Mouse (Mus musculus) E14TG2a.4 (cell line): Measurements from ENCODE around the gene Coa3.
A peak's percentile ranks its signal among the peaks of the same experiment; 100 is the strongest.
"Not testable (repeated sequence)": the region's sequence is repeated elsewhere in the genome, so short reads cannot be mapped to it uniquely, and the experiment has no call there.

Experiments used
- H3K27me3 ChIP-seq: 2 replicates; pipeline ENCODE4 v1.6.1; 2014; ENCODE audit warnings: low read length, control low read depth; ENCODE audit not compliant: insufficient read depth
- H3K36me3 ChIP-seq: 2 replicates; pipeline ENCODE4 v1.6.1; 2014; ENCODE audit warnings: low read length, control low read depth; ENCODE audit not compliant: insufficient read depth
- H3K4me1 ChIP-seq: replicated peaks from 2 replicates; pipeline ENCODE4 v1.6.1; 2014; ENCODE audit warnings: low read depth, low read length, control low read depth
- H3K4me3 ChIP-seq: replicated peaks from 2 replicates; pipeline ENCODE4 v1.5.1; 2014; ENCODE audit warnings: mild to moderate bottlenecking, low read length
- H3K9me3 ChIP-seq: 2 replicates; pipeline ENCODE4 v1.6.1; 2014; ENCODE audit warnings: low read length, control low read depth
- CTCF ChIP-seq: conservative IDR thresholded peaks from 2 replicates; pipeline ENCODE4 v1.5.1; 2014; ENCODE audit warnings: low read length
- NANOG ChIP-seq: IDR thresholded peaks from 2 replicates; pipeline ENCODE4 v1.6.1; 2014; ENCODE audit warnings: borderline replicate concordance, low read length, mixed read lengths
- POU5F1 ChIP-seq: IDR thresholded peaks from 2 replicates; pipeline ENCODE4 v1.6.1; 2014; ENCODE audit warnings: low read length, borderline replicate concordance

The Coa3 gene

GRCm38 (mm10) chr11:101278223-101279192 lies at the start of gene Coa3, which contains the start of gene Cntd1:
Coa3 (minus strand) TSS chr11:101279114.
Cntd1 (plus strand) TSS chr11:101279012.
- peaks cover 50% of the 10 kb centered on the region for H3K27me3 ChIP-seq
- no peaks in the 10 kb centered on the region for H3K9me3 ChIP-seq
- H3K36me3 ChIP-seq = peaks cover 16% of the 10 kb centered on the region
- TF ChIP-seq NANOG (no peak), CTCF (no peak), POU5F1 (no peak)
- peak within 1 kb of the TSS; percentile 96 for H3K4me3 ChIP-seq
- peaks cover 55% of the 10 kb centered on the region for H3K4me1 ChIP-seq

GRCm38 (mm10) chr11:101327311-101327710 lies 48.4 kb upstream of the Coa3 start:
- no peak overlapping the region for H3K4me3 ChIP-seq
- peaks cover 60% of the 10 kb centered on the region for H3K36me3 ChIP-seq
- peaks cover 93% of the 10 kb centered on the region for H3K4me1 ChIP-seq
- TF ChIP-seq CTCF (no peak), POU5F1 (no peak), NANOG (no peak)
- H3K9me3 ChIP-seq = no peaks in the 10 kb centered on the region
- no peaks in the 10 kb centered on the region for H3K27me3 ChIP-seq

GRCm38 (mm10) chr11:101326147-101326546 lies 47.2 kb upstream of the Coa3 start:
- Histone ChIP-seq H3K4me3 (peak overlapping the region; percentile 27; the same call in 1 of the 2 replicates), H3K4me1 (peaks cover 91% of the 10 kb centered on the region), H3K27me3 (no peaks in the 10 kb centered on the region), H3K9me3 (no peaks in the 10 kb centered on the region), H3K36me3 (peaks cover 72% of the 10 kb centered on the region)
- no peak for TF ChIP-seq POU5F1
- no peak for TF ChIP-seq CTCF
- no peak for TF ChIP-seq NANOG

- Histone ChIP-seq H3K4me1 (peaks cover 86% of the 10 kb centered on the region), H3K36me3 (peaks cover 81% of the 10 kb centered on the region)
- not testable (repeated sequence) for H3K4me3 ChIP-seq, H3K27me3 ChIP-seq, H3K9me3 ChIP-seq
Observed at GRCm38 (mm10) chr11:101325201-101325600, 46.3 kb upstream of the Coa3 start.

GRCm38 (mm10) chr11:101324763-101325162 lies 45.8 kb upstream of the Coa3 start, which contains the start of gene Aoc2:
Aoc2 (plus strand) TSS chr11:101325063.
- Histone ChIP-seq H3K4me1 (peaks cover 84% of the 10 kb centered on the region), H3K9me3 (no peaks in the 10 kb centered on the region), H3K4me3 (no peak within 1 kb of the TSS), H3K36me3 (peaks cover 85% of the 10 kb centered on the region), H3K27me3 (no peaks in the 10 kb centered on the region)
- TF ChIP-seq POU5F1 = no peak
- no peak for TF ChIP-seq NANOG
- no peak for TF ChIP-seq CTCF

- no peak overlapping the region for H3K4me3 ChIP-seq
- TF ChIP-seq CTCF (peak; percentile 92), NANOG (no peak)
- H3K9me3 ChIP-seq = no peaks in the 10 kb centered on the region
- H3K4me1 ChIP-seq = peaks cover 85% of the 10 kb centered on the region
- no peaks in the 10 kb centered on the region for H3K27me3 ChIP-seq
- H3K36me3 ChIP-seq = peaks cover 89% of the 10 kb centered on the region
Observed at GRCm38 (mm10) chr11:101323609-101324008, 44.7 kb upstream of the Coa3 start.

- TF ChIP-seq CTCF = no peak
- Histone ChIP-seq H3K36me3 (peaks cover 41% of the 10 kb centered on the region), H3K27me3 (no peaks in the 10 kb centered on the region), H3K4me1 (peaks cover 46% of the 10 kb centered on the region), H3K4me3 (peak overlapping the region; percentile 98), H3K9me3 (no peaks in the 10 kb centered on the region)
Observed at GRCm38 (mm10) chr11:101316501-101316917, 37.6 kb upstream of the Coa3 start.

- Histone ChIP-seq H3K27me3 (no peaks in the 10 kb centered on the region), H3K36me3 (peaks cover 35% of the 10 kb centered on the region), H3K4me1 (peaks cover 44% of the 10 kb centered on the region)
Observed at GRCm38 (mm10) chr11:101315665-101316500, 37.0 kb upstream of the Coa3 start, which contains the start of gene Psme3. Psme3 (plus strand) TSS chr11:101316213.

More at GRCm38 (mm10) chr11:101315665-101316500, 37.0 kb upstream of the Coa3 start, which contains the start of gene Psme3:
- peak within 1 kb of the TSS; percentile 98 for H3K4me3 ChIP-seq
- TF ChIP-seq CTCF (no peak), POU5F1 (no peak), NANOG (no peak)
- no peaks in the 10 kb centered on the region for H3K9me3 ChIP-seq
